Mouse (Mus musculus): ENCODE data around the gene Suclg2. TPM values are rescaled to one million over a fixed set of nuclear protein-coding genes. Genes with fewer than 3 reads are reported as not detected.

Gene Suclg2
- total RNA-seq, 2 experiments from 2014 or later, result 8.0 to 37.1 TPM

DNA sequence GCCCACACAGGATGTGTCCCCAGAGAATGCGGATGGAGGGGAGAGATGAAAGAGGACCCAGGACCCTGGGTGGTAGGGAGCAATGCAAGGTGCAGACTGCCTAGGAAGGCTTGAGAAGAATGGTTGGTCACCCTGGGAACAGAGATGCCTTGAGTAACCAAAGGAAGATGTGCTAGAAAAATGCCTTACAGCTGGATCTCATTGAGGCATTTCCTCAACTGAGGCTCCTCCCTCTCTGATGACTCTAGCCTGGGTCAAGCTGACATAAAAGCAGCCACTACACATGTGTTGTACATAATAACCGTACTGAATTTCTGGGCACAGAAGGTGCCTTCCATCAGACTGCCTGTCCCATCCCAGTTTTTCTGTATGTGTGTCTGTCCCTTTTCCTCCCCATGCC is 227.6 kb downstream of the Suclg2 start:
- no peak for ATAC-seq (replicated peaks; ENCODE audit: low FRiP score, poor library complexity, severe bottlenecking)

DNA sequence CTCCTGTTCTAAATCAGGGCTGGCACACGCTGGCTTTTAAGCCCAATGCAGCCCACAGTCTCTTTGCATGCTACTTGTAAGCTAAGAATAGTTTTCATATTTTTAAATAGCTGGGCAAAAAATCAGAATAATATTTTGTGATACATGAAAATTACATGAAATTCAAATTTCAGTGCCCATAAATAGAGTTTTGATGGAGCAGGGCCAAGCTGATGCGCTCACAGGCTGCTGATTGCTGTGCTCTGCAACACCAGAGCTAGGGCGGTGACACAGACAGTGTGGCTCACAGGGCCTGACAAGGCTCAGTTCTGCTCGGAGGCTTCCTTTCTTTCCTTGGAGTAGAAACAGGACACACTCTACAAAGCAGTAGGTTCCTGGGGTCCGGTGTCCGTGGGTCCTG is 232.8 kb downstream of the Suclg2 start:
- ATAC-seq (replicated peaks; ENCODE audit: low FRiP score, poor library complexity, severe bottlenecking), result no peak

DNA sequence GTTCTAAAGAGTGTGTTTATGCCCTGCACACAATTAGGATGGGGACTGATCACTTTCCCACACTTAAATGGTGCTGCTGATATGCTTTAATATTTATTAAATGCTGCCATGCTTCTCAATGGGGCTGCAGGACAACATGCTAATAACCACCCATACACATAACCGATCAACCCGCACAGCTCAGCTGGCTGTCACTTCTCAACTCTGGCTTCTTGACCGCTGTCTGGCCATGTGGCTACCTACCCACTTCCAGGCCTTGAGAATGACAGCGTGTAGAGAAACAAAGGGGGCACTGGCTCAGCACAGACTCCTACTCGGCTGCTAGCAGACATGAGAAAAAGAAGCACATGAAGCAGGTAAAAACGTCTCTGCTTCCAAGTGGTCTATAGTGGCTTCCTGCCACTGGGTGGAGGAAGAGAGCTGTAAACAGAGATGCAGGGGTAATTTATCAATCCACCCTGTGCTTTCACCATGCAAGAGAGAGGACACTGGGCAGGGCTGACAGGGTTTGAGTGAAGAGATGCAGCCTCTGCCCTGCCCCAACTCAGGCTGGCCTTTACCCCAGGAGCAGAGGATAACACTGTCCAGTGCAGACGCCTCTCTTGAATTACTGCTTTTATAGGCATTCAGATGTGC is 234.3 kb downstream of the Suclg2 start:
- ATAC-seq (replicated peaks; ENCODE audit: low FRiP score, poor library complexity, severe bottlenecking), result no peak

DNA sequence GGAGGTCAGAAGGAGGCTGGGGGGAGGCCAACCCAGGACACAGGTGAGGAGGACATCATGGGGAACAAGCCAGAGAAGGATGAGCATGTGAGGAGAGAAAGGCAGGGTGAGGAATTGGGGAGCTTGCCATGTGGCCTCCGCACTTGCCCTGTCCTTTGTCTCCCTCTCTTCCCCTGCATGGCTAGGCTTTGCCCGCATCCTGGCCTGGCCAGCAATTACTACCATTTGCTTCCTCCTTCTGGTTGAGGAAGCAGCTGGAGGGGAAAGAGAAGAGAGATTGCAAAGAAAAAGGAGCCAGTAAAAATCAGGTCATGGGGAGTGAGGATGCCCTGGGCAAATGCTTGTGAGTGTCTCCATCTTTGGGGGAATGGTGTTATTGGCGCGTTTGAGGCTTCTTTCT is 234.9 kb downstream of the Suclg2 start:
- no peak for ATAC-seq (replicated peaks; ENCODE audit: low FRiP score, poor library complexity, severe bottlenecking)

DNA sequence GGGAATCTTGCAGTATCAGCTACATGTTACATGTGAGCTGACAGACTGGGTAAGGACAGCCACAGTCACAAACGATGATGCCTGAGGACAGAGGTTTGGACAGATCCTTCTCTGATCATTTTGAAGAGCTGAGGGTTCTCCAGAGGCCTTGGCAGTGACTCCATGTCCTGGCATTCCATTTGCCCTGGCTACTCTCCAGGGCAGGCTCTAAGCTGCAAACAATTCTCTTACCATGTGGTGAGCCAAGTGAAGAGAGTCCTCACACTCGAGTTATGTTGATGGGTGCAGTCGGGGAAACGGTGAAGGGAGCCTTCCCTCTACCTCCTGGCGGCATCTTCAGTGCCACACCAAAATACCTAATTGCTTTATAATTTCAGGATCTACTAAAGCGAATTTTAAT is 235.5 kb downstream of the Suclg2 start:
- ATAC-seq (replicated peaks; ENCODE audit: low FRiP score, poor library complexity, severe bottlenecking), result no peak

DNA sequence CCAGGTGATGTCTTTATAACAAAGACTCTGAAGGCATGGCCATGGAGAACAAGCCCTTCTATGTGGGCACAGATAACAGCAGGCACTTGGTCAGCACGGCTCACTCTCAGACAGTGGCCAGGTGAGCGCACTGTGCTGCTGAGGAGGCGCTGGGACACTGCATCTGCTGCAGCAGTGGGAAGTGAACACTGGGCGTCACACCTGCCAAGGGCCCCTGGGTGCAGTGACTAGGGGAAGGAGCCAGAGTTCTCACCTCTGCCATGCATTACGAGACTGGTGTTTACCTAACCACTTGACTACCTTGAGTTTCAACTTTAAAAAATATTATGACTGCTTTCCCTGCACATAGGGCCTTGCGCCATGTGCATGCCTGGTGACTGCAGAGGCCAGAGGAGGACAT is 238.8 kb downstream of the Suclg2 start:
- no peak for ATAC-seq (replicated peaks; ENCODE audit: low FRiP score, poor library complexity, severe bottlenecking)

DNA sequence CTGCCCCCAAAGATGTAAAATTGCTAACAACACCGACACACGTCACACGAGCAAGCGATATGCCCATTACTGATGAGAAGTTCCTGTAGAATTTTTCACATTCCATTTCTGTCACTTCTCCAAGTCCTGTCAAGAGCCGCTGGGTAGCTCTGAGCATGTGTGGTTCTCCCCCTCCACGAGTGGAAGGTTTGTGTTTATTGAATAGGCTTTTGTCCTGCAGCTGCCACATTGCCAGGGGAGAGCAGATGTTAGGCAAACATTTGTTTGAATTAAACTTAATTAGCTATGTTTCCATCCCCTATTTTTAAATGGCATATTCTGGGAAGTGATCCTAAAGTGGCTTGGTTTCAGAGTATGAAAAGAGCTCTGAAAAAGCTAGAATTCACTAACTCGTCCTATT is 249.1 kb downstream of the Suclg2 start:
- ATAC-seq (replicated peaks; ENCODE audit: low FRiP score, poor library complexity, severe bottlenecking), result no peak

DNA sequence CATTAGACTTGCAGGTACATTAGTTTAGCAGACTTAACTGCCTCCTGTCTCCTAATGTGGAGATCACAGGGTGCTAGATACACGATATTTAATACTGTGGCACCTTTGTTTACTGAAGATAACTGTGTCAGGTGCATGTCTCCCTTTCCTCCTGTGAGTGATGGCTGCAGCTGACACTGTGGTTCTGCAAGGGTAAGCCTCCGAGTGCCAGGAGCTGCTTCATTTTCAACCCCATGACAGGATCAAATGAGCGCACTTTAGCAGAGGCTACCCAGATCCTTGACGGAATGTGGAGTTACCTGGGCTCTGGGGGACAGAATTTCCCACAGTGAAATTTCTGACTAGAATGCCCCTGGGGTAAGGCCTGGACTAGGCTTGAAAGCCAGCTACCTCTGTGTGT is 253.3 kb downstream of the Suclg2 start:
- ATAC-seq (replicated peaks; ENCODE audit: low FRiP score, poor library complexity, severe bottlenecking), result no peak

DNA sequence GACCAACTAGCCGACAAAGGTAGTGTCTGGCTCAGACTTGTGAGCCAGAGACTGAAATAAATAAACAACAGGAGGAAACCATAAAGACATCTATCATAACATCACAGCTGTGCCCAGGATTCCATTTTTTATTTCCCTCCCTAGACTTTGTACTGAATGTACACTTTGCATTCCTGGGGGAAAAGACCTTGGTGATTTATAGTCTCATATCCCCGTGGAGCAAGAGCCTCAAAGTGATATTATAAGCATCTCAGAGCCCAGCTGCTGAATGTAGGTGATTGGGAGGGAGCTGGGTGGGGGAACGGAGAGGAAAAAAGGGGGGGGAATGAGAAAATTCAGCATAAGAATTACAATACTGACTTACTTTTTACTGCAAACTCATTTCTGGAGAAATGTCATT is 259.2 kb downstream of the Suclg2 start:
- no peak for ATAC-seq (replicated peaks; ENCODE audit: low FRiP score, poor library complexity, severe bottlenecking)

DNA sequence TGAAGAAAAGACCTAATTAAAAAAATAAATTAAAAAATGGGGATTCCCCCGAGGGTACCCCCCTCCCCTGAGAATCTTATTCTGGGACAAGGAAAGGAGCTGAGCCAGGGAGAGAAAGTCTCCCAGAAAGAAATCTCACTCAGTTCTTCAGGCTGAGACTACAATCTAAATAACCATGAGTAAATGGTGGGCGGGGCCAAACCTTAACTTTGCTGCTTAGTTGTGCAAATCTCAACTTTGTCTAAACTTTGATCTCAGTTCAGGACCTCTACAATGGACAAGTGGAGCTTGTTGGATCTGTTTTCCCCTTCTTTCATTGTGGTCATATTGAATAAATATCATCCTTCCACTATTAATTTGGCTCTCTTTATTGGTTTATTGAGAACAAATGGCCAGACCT is 272.4 kb downstream of the Suclg2 start:
- ATAC-seq (replicated peaks; ENCODE audit: low FRiP score, poor library complexity, severe bottlenecking), result no peak

DNA sequence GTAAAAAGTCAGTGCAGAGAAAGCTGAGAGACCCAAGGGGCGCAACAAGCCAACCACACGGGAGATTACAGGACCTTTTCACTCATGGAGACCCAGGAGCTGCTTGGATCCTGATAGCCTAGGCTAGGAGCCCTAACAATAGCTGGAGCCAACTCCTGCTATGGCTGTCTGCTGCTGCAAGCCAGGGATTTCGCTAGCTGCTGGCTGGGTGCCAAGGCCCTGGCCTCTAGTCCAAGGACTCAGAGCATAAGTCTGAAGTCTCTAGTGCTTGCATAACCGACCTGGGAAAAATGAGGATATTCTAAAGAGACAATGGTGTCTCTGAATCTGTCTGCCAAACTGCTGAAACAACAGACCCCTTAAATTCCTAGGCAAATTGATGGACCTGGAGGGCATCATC is 273.6 kb downstream of the Suclg2 start:
- ATAC-seq (replicated peaks; ENCODE audit: low FRiP score, poor library complexity, severe bottlenecking), result no peak

Data from erythroid progenitor cell, adult 5-6 weeks (primary cell).